Mouse (Mus musculus): ENCODE results near the gene Dnaja1.

Gene Dnaja1

DNA sequence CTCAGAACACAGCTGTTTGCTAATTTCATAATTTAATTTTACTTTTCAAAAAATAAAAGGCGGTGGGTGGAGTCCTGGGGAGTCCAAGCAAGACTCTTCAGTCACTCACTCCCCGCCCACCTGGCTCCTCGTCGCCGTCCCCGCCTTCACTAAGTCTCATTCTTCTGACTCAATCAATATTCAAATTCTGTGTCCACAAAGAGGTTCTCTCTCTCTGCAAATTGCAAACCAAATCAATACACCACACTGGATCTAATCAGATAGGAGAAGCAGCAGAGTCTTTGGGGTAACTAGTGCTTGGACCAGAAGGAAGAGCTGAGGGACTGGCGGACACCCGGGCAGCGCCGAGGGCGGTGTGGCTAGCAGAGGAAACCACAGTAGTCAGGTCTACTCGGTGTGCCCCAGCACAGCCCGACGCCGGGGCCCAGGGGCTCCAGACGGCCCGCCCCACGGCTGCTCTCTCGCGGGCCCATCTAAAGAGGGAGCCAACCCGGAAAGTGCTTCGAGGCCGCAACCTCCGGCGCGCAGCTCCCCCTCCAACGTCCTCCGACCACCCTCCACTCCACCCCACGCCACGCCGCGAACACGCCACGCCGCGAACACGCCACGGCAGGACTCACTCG lies 35.3 kb downstream of the Dnaja1 start:
- no peak for DNase-seq (ENCODE audit: low read depth)

DNA sequence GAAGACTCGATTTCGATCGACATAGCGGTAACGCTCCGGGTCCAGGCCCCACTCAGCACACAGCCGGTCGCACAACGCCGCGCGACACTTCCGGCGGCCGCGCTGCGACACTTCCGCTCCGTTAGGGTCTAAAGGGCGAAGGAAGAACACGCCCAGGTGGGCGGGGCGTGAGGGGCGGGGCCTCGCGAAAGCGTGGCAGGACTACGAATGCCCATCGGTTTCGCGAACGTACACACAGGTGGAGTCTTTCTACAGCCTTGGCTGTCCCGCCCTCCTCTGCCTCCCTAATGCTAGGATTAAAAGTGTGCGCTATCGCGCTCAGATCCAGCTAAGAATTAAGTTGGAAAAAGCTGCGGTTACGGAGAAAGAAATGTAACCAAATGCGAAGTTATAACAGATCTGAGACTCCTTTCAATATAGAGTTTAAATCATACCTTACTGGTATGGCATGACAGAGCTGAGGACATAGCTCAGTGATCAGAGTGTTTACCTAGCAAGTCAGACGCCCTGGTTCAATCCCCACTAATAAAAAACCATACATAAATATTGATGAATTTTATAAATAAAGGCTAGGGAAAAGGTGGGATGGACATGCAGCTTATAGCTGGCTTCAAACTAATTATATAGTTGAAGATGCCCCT lies 36.0 kb downstream of the Dnaja1 start, which contains the start of gene Smu1:
Smu1 (minus strand) TSS at position 144 of the 641 bp plus-strand sequence.
- peak; percentile 98 for DNase-seq (ENCODE audit: low read depth)

GRCm38 (mm10) chr4:40759876-40760275 lies 37.9 kb downstream of the Dnaja1 start:
- DNase-seq (ENCODE audit: low read depth), result no peak

DNA sequence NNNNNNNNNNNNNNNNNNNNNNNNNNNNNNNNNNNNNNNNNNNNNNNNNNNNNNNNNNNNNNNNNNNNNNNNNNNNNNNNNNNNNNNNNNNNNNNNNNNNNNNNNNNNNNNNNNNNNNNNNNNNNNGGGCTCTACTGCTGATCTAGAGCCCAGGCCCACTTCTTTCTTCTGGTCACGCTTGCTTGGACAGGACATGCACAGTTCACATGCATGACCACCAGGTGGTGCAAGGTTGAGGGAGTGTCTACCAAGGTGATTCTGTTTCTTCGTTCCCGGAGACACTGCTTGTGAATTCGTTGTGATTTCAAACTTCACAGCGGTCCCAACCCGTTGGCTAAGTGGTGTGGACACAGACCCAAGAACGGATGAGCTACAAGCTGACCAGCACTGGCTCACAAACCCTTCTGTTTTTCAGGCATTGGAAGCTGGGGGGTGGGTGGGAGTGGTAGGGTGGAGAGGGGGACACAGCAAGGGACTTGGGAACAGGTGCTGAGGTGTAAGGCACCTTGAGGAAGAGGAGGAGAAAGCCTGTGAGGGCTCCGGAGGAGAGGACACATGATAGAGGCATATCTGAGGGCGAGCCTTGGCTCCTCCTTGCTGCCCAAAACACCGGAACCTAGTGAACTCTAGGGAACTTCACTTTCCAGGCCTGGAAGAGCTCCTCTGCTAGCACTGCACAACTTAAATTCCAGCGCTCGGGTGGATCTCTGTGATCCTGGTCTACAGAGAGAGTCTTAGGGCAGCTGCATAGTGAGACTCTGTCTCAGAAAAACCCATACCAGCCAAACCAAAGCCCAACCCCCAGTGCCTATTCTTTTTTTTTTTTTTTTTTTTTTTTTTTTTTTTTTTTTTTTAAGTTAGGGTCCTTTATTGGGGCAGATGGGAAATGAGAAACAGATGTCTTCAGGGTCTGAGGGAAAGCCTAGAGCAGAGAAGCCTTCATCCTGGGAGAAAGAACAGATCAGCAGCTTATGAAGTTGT lies 52.6 kb downstream of the Dnaja1 start:
- DNase-seq (ENCODE audit: low read depth), result peak; percentile 81

- peak; percentile 64 for DNase-seq (ENCODE audit: low read depth)
Measured at GRCm38 (mm10) chr4:40776416-40776815, 54.5 kb downstream of the Dnaja1 start.

DNA sequence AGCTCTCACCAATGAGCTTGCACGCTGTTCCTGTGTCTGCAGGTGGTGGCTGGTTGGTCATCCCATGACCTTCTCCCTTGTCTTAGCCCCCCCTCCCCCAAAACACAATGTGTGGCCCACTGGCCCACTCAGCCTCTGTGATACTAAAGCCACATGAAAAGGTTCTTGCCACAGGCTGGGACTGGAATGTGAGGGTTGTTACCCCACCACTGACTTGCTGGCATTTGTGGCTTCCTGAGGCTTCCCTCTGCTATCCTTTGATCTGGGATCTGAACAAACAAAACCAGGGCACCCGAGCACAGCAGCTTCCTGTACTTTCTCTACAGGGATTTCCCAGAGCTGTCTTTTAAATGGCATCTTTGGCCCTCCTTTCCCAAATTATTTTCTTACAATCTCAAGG lies 55.2 kb downstream of the Dnaja1 start:
- DNase-seq (ENCODE audit: low read depth), result no peak

GRCm38 (mm10) chr4:40778656-40779055 lies 56.7 kb downstream of the Dnaja1 start:
- no peak for DNase-seq (ENCODE audit: low read depth)

- peak; percentile 82 for DNase-seq (ENCODE audit: low read depth)
Measured at GRCm38 (mm10) chr4:40781143-40781542, 59.2 kb downstream of the Dnaja1 start.

DNA sequence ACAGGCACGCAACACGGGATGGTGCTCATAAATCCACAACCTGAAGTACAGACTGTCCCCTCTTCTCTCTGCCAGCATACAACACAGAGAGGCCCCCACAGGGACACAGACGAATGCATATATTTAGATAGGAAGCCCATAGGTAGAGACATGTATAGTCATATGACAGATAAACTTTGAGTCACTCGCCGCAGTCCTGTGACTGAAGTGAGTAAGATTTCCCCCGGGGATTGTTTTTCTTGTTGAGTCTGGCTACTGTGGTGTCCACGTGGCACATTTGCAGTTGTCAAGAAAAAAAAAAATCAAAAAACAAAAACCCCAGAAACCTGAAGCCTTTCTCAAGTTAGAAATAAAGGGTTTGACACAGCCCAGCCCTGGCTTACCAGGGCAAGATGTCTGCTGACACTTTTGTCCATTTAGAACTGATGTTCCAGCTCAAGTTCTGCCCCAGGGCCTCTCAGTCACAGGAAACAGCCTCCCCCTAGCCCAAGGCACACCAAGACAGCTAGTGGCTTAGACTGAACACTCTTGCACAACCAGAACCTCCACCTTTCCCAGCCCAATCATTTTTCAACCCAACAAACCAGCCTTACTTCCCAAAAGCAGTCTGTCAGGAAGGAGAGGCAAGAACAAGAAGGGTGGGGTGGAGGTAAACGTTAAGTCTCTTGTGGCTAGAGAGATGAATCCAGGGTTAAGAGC lies 60.0 kb downstream of the Dnaja1 start:
- DNase-seq (ENCODE audit: low read depth), result peak; percentile 70

DNA sequence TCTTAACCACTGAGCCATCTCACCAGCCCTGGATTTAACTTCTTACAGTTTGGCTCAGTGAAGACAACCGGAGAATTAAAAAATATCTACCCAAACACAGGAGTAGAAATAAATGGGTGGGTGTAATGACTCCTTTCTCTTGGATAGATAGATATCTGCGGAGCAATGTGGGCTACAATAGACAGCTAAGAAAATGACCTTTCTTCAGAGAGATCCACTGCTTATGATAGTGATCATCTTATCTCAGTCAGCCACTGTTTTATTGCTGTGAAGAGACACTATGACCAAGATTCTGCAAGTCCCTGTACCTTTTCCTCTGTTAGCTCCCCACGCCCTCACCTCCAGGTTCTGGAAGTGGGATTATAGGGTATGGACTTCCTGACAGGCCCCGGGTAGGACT lies 61.1 kb downstream of the Dnaja1 start:
- no peak for DNase-seq (ENCODE audit: low read depth)

DNA sequence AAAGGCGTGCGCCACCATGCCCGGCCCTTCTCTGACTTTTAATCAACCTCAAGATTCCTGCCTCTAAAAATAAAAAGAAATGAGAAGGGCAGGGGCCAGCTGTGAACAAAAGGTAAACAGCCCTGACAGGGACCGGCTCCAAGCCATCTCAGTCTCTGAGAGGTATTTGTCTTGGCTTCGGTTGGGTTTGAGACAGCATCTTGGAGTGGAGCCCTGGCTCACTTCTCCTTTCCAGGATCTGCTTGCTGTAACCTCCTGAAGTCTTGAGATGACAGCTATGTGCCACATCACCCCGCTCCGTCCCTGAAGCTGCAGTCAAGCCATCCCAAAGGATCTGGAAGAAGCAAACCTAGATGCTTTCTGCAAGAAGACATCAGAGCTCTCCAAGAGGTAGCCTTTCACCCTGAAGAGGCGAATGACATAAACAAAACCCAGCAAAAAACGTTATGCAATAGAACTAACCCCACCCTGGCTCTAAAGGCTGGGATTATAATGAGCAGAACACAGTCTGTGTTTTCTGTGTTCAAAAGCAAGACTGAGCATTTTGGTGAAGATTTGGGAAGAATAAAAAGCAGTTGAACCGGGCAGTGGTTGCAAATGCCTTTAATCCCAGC lies 62.7 kb downstream of the Dnaja1 start:
- DNase-seq (ENCODE audit: low read depth), result no peak

DNA sequence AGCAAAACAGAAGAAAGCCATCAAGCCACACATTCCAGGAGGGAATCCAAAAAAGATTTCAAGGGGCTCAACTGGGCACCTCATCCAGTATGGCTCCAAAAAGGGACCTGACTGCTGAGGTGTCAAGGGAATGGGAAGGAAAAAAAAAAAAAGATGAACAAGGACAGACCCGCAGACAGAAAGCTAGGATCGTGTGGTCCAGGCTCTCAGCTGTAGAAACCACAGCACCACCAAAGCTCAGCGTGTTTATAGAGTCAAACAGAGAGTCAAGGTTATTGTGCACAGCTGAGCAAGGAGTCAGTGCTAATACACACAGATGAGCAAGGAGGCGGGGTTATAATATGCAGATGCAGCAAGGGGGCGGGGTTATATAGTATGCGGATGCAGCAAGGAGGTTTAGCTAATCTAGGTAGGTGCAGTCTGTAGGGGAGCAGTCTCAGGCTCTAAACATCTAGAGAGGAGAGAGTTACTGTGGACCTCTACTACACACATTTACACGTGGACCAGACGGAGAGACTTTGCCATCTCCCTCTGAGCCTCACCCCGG lies 63.7 kb downstream of the Dnaja1 start:
- no peak for DNase-seq (ENCODE audit: low read depth)

DNA sequence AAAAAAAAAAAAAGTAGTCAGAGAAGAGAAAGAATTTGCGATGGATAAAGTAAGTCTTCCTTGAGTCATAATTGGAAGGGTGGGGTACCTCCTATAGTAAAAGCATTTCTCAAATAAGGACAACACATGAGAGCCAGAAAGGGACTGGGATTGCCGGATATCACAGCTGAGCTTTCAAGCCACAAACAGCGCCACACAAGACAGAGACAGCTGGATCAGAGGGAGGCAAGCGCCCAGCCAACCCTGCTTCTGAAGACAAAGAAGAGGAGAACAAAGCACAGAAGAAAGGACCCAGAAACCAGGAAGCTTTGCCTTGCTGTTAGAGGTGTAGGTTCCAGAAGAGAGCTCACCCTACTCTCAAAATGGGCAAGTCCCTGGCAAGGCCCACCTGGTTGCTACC lies 64.6 kb downstream of the Dnaja1 start:
- no peak for DNase-seq (ENCODE audit: low read depth)

Measured in c-Kit-positive CD71-negative TER-119-negative erythroid progenitor cells, embryonic 14.5 days (primary cell).